Mouse (Mus musculus) myocyte (in vitro differentiated cells): ENCODE measurements around the gene Mxd3.

Source experiments
- E2F4 ChIP-seq: IDR thresholded peaks from one replicate; pipeline ENCODE4 v1.6.1; 2011; ENCODE audit warnings: mild to moderate bottlenecking, control low read depth, moderate library complexity; ENCODE audit not compliant: insufficient read depth
- MAX ChIP-seq: IDR thresholded peaks from one replicate; pipeline ENCODE4 v1.6.1; 2011; ENCODE audit warnings: low read depth, mild to moderate bottlenecking, control low read depth
- POLR2A ChIP-seq: IDR thresholded peaks from one replicate; pipeline ENCODE4 v1.6.1; 2011; ENCODE audit warnings: low read depth, mild to moderate bottlenecking, control low read depth, moderate library complexity; ENCODE audit not compliant: insufficient read length

GRCm38 (mm10) chr13:55329683-55330566 lies at the start of gene Mxd3:
- peak; percentile 88 for TF ChIP-seq E2F4
- TF ChIP-seq MAX, result no peak
- TF ChIP-seq POLR2A, result peak; percentile 72
